Mouse (Mus musculus): ENCODE measurements around the gene Zscan22. TPM values are rescaled to one million over a fixed set of nuclear protein-coding genes. Genes with fewer than 3 reads are reported as not detected.

Zscan22 gene
- polyA plus RNA-seq, 1 experiment from 2014 or later: 22.1 TPM

DNA sequence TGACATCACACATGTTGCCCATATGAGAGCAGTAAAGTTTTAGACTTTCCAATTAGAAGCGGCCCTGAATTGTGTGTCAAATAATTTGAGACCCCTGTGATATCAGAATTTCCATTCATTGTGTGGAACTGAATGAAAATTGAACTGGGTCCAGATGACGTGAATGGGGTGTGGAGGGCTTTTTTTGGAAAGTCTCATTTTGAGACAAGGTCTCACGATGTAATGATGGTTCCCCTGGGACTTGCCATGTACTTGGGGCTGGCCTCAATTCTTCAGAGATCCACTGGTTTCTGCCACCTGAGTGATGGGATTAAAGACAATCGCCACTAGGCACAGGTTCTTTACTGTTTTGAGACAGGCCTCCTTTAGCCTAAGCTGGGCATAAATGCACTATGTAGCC lies 43.0 kb downstream of the Zscan22 start:
- 81% methylated on average over 4 of the region's 4 CpGs for WGBS
- Histone ChIP-seq H3K27ac (ENCODE audit: low read depth, low read length) (no peak overlapping the region), H3K4me2 (replicated peaks; ENCODE audit: low read depth, low read length) (no peak overlapping the region), H3K9ac (ENCODE audit: low read depth, low read length) (no peak overlapping the region), H3K4me1 (ENCODE audit: control insufficient read depth, insufficient read depth, low read length) (no peaks in the 10 kb centered on the region), H3K36me3 (ENCODE audit: control insufficient read depth, insufficient read depth, low read length) (no peaks in the 10 kb centered on the region), H3K27me3 (ENCODE audit: control insufficient read depth, insufficient read depth, low read length) (no peaks in the 10 kb centered on the region), H3K9me3 (ENCODE audit: control insufficient read depth, low read length) (no peaks in the 10 kb centered on the region), H3K4me3 (ENCODE audit: low read length) (no peak overlapping the region)
- ATAC-seq (ENCODE audit: low FRiP score, low TSS enrichment): no peak

DNA sequence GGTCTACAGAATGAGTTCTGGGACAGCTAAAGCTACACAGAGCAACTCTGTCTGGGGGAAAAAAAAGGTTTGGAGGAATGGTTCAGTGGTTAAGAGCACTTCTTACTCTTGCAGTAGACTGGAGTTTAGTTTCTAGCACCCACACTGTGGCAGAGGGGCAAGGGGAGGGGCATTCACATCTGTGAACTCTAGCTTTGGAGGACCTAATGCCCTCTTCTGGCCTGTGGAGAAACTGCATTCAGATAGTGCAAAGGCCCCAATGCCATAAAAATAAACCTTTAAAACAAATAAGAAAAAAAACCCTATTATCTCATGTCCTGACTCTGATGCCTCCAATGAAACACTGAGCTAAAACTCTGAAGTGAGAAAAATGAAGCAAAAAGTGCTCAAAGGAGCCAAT lies 45.9 kb downstream of the Zscan22 start:
- H3K9ac ChIP-seq (ENCODE audit: low read depth, low read length): no peak overlapping the region
- H3K4me3 ChIP-seq (ENCODE audit: low read length): no peak overlapping the region
- H3K9me3 ChIP-seq (ENCODE audit: control insufficient read depth, low read length): no peaks in the 10 kb centered on the region
- H3K27me3 ChIP-seq (ENCODE audit: control insufficient read depth, insufficient read depth, low read length): no peaks in the 10 kb centered on the region
- no peaks in the 10 kb centered on the region for H3K4me1 ChIP-seq (ENCODE audit: control insufficient read depth, insufficient read depth, low read length)
- H3K27ac ChIP-seq (ENCODE audit: low read depth, low read length): no peak overlapping the region
- no peak overlapping the region for H3K4me2 ChIP-seq (replicated peaks; ENCODE audit: low read depth, low read length)
- no peaks in the 10 kb centered on the region for H3K36me3 ChIP-seq (ENCODE audit: control insufficient read depth, insufficient read depth, low read length)
- no peak for ATAC-seq (ENCODE audit: low FRiP score, low TSS enrichment)

DNA sequence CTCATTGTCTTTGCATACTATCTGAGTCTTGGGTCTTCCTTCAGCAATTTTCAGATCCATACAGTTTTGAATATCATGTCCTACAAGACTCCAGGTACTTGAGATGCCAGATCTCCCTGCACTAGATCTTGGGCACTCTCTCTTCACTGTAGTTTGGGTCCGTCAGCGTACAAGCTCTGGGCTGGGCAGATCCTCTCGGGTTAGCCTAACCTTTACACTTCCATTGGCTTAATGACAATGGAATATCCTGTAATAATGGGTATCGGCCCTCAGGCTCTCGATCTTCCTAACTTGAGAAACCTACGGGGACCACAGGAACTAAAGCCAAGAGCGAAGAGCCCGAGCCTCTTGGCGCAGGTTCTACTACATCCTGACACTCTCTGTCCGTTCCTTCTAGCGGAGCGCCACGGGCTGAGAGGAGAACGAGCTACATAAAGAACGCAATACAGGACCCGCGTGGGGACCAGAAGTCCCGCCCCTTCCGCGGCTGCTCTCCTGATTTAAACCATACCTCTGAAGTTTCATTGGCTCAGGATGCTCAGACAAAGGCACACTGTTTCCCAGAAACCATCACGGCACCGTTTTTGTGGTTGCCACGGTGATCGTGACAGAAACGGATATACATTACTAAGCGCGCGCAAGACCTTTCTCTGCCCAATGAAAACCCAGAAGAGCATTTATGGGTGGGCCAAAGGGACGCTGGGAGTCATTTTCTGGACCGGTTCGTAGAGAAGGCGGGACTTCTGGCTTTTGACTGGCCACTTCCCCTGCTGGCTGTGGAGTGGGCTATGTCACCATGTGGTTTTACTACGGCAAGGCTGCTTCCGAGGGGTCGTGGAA lies 51.6 kb downstream of the Zscan22 start:
- Histone ChIP-seq H3K4me1 (ENCODE audit: control insufficient read depth, insufficient read depth, low read length) (peaks cover 7% of the 10 kb centered on the region; the same call in 1 of the 2 replicates), H3K4me3 (ENCODE audit: low read length) (peak overlapping the region; percentile 46), H3K27me3 (ENCODE audit: control insufficient read depth, insufficient read depth, low read length) (no peaks in the 10 kb centered on the region), H3K9ac (ENCODE audit: low read depth, low read length) (peak overlapping the region; percentile 67), H3K27ac (ENCODE audit: low read depth, low read length) (peak overlapping the region; percentile 80), H3K4me2 (replicated peaks; ENCODE audit: low read depth, low read length) (peak overlapping the region; percentile 55), H3K36me3 (ENCODE audit: control insufficient read depth, insufficient read depth, low read length) (no peaks in the 10 kb centered on the region), H3K9me3 (ENCODE audit: control insufficient read depth, low read length) (no peaks in the 10 kb centered on the region)
- WGBS: 12% methylated on average over 35 of the region's 35 CpGs
- ATAC-seq (ENCODE audit: low FRiP score, low TSS enrichment): peak; percentile 98

DNA sequence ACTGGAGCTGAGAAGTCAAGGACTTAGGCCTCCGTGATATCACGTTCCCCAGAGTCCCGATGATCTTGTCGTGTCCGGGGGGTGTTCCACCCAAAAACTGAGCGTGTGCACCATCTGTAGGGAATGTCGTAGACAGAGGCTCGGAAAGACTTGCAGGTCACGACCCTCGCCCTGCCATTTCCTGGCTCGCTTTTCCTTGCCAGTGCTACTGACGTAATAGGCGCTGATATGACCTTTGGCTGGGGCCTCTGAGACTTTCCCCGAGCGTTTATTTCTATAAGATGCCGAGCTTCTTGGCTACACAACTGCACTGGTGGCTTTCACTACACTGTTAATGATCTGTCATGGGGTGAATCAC lies 52.2 kb downstream of the Zscan22 start:
- ATAC-seq (ENCODE audit: low FRiP score, low TSS enrichment): peak; percentile 71
- H3K4me3 ChIP-seq (ENCODE audit: low read length): peak overlapping the region; percentile 46

GRCm38 (mm10) chr7:12954896-12955295 lies 57.3 kb downstream of the Zscan22 start:
- Histone ChIP-seq H3K4me2 (replicated peaks; ENCODE audit: low read depth, low read length) (no peak overlapping the region), H3K27me3 (ENCODE audit: control insufficient read depth, insufficient read depth, low read length) (no peaks in the 10 kb centered on the region), H3K4me1 (ENCODE audit: control insufficient read depth, insufficient read depth, low read length) (peaks cover 6% of the 10 kb centered on the region; the same call in 1 of the 2 replicates), H3K9ac (ENCODE audit: low read depth, low read length) (no peak overlapping the region), H3K4me3 (ENCODE audit: low read length) (no peak overlapping the region), H3K9me3 (ENCODE audit: control insufficient read depth, low read length) (no peaks in the 10 kb centered on the region), H3K27ac (ENCODE audit: low read depth, low read length) (no peak overlapping the region), H3K36me3 (ENCODE audit: control insufficient read depth, insufficient read depth, low read length) (no peaks in the 10 kb centered on the region)
- WGBS: 53% methylated on average over 3 of the region's 3 CpGs
- ATAC-seq (ENCODE audit: low FRiP score, low TSS enrichment): no peak

More for the DNA sequence above, 52.2 kb downstream of the Zscan22 start:
- Histone ChIP-seq H3K9ac (ENCODE audit: low read depth, low read length) (peak overlapping the region; percentile 47; the same call in 1 of the 2 replicates), H3K4me2 (replicated peaks; ENCODE audit: low read depth, low read length) (peak overlapping the region; percentile 54), H3K9me3 (ENCODE audit: control insufficient read depth, low read length) (no peaks in the 10 kb centered on the region), H3K36me3 (ENCODE audit: control insufficient read depth, insufficient read depth, low read length) (no peaks in the 10 kb centered on the region), H3K27ac (ENCODE audit: low read depth, low read length) (peak overlapping the region; percentile 79), H3K27me3 (ENCODE audit: control insufficient read depth, insufficient read depth, low read length) (no peaks in the 10 kb centered on the region), H3K4me1 (ENCODE audit: control insufficient read depth, insufficient read depth, low read length) (peaks cover 7% of the 10 kb centered on the region; the same call in 1 of the 2 replicates)
- 5% methylated on average over 16 of the region's 16 CpGs for WGBS

GRCm38 (mm10) chr7:12957511-12957910 lies 59.9 kb downstream of the Zscan22 start:
- Histone ChIP-seq H3K27ac (ENCODE audit: low read depth, low read length) (no peak overlapping the region), H3K4me2 (replicated peaks; ENCODE audit: low read depth, low read length) (no peak overlapping the region), H3K4me1 (ENCODE audit: control insufficient read depth, insufficient read depth, low read length) (peaks cover 5% of the 10 kb centered on the region; the same call in 1 of the 2 replicates), H3K27me3 (ENCODE audit: control insufficient read depth, insufficient read depth, low read length) (no peaks in the 10 kb centered on the region), H3K9ac (ENCODE audit: low read depth, low read length) (no peak overlapping the region), H3K9me3 (ENCODE audit: control insufficient read depth, low read length) (no peaks in the 10 kb centered on the region), H3K36me3 (ENCODE audit: control insufficient read depth, insufficient read depth, low read length) (no peaks in the 10 kb centered on the region), H3K4me3 (ENCODE audit: low read length) (no peak overlapping the region)
- no peak for ATAC-seq (ENCODE audit: low FRiP score, low TSS enrichment)
- 75% methylated on average over 5 of the region's 5 CpGs for WGBS

Other genes with a start within 250 kb of the Zscan22 start
- gene Vmn2r55, start 212.8 kb upstream of the Zscan22 start, polyA plus RNA-seq (2014; fragmentation: Nextera tagmentation; extraction: Ambion mirVana): not detected in 2 replicates
- not detected in 2 replicates for gene Vmn2r56, start 162.8 kb upstream of the Zscan22 start, polyA plus RNA-seq (2014; fragmentation: Nextera tagmentation; extraction: Ambion mirVana)
- gene Zscan18, start 94.2 kb upstream of the Zscan22 start, polyA plus RNA-seq (2014; fragmentation: Nextera tagmentation; extraction: Ambion mirVana): 6.1 and 9.3 TPM in 2 replicates
- gene Zfp329, start 79.0 kb upstream of the Zscan22 start, polyA plus RNA-seq (2014; fragmentation: Nextera tagmentation; extraction: Ambion mirVana): 18.5 and 19.8 TPM in 2 replicates
- gene Zfp110, start 63.1 kb upstream of the Zscan22 start, polyA plus RNA-seq (2014; fragmentation: Nextera tagmentation; extraction: Ambion mirVana): 20.9 and 33.2 TPM in 2 replicates
- 4.0 and 4.5 TPM in 2 replicates for gene Zfp128, start 16.6 kb upstream of the Zscan22 start, polyA plus RNA-seq (2014; fragmentation: Nextera tagmentation; extraction: Ambion mirVana)
- 1,360 and 1,560 TPM in 2 replicates for gene Rps5, start 24.5 kb downstream of the Zscan22 start, polyA plus RNA-seq (2014; fragmentation: Nextera tagmentation; extraction: Ambion mirVana)
- 0.47 and 0.76 TPM in 2 replicates for gene Rnf225, start 29.6 kb downstream of the Zscan22 start, polyA plus RNA-seq (2014; fragmentation: Nextera tagmentation; extraction: Ambion mirVana)
- 6.9 and 9.3 TPM in 2 replicates for gene Zfp324, start 68.0 kb downstream of the Zscan22 start, polyA plus RNA-seq (2014; fragmentation: Nextera tagmentation; extraction: Ambion mirVana)
- gene Zfp446, start 80.0 kb downstream of the Zscan22 start, polyA plus RNA-seq (2014; fragmentation: Nextera tagmentation; extraction: Ambion mirVana): 6.2 and 10.7 TPM in 2 replicates
- gene Slc27a5, start 100.4 kb downstream of the Zscan22 start, polyA plus RNA-seq (2014; fragmentation: Nextera tagmentation; extraction: Ambion mirVana): not detected in 2 replicates
- 433 and 514 TPM in 2 replicates for gene Trim28, start 101.3 kb downstream of the Zscan22 start, polyA plus RNA-seq (2014; fragmentation: Nextera tagmentation; extraction: Ambion mirVana)
- gene Zbtb45, start 112.2 kb downstream of the Zscan22 start, polyA plus RNA-seq (2014; fragmentation: Nextera tagmentation; extraction: Ambion mirVana): 19.8 and 29.6 TPM in 2 replicates
- gene Chmp2a, start 137.0 kb downstream of the Zscan22 start, polyA plus RNA-seq (2014; fragmentation: Nextera tagmentation; extraction: Ambion mirVana): 148 and 165 TPM in 2 replicates
- gene Ube2m, start 140.5 kb downstream of the Zscan22 start, polyA plus RNA-seq (2014; fragmentation: Nextera tagmentation; extraction: Ambion mirVana): 156 and 199 TPM in 2 replicates
- 2.4 and 3.2 TPM in 2 replicates for gene Mzf1, start 156.9 kb downstream of the Zscan22 start, polyA plus RNA-seq (2014; fragmentation: Nextera tagmentation; extraction: Ambion mirVana)
- not detected in 2 replicates for gene Vmn1r85, start 197.4 kb downstream of the Zscan22 start, polyA plus RNA-seq (2014; fragmentation: Nextera tagmentation; extraction: Ambion mirVana)
- not detected in 2 replicates for gene Vmn1r86, start 222.1 kb downstream of the Zscan22 start, polyA plus RNA-seq (2014; fragmentation: Nextera tagmentation; extraction: Ambion mirVana)
- not detected in 2 replicates for gene Vmn1r87, start 242.3 kb downstream of the Zscan22 start, polyA plus RNA-seq (2014; fragmentation: Nextera tagmentation; extraction: Ambion mirVana)

All from kidney, embryonic 14.5 days (tissue).